Mouse (Mus musculus): ENCODE data around the gene Zfp658. TPM values are rescaled to one million over a fixed set of nuclear protein-coding genes. Genes with fewer than 3 reads are reported as not detected.

Gene Zfp658
- polyA plus RNA-seq, 1 experiment from 2014 or later, result 2.1 TPM

GRCm38 (mm10) chr7:43607743-43608287 lies 45.8 kb downstream of the Zfp658 start:
- DNase-seq (ENCODE audit: low spot score), result no peak
- WGBS, result 38% methylated on average over 5 of the region's 5 CpGs
- no peaks in the 10 kb centered on the region for H3K36me3 ChIP-seq
- H3K9me3 ChIP-seq, result no peaks in the 10 kb centered on the region
- H3K27me3 ChIP-seq (ENCODE audit: insufficient read depth, poor library complexity, severe bottlenecking), result 0 out of 2 replicates have a peak, but pooled peaks cover 7% of the 10 kb centered on the region
- no peak overlapping the region for H3K4me3 ChIP-seq
- no peak overlapping the region for H3K27ac ChIP-seq
- H3K4me1 ChIP-seq, result peaks cover 3% of the 10 kb centered on the region

- Histone ChIP-seq H3K9me3 (no peaks in the 10 kb centered on the region), H3K4me3 (no peak overlapping the region), H3K27me3 (ENCODE audit: insufficient read depth, poor library complexity, severe bottlenecking) (0 out of 2 replicates have a peak, but pooled peaks cover 7% of the 10 kb centered on the region), H3K27ac (no peak overlapping the region), H3K36me3 (no peaks in the 10 kb centered on the region), H3K4me1 (peaks cover 3% of the 10 kb centered on the region)
- no peak for DNase-seq (ENCODE audit: low spot score)
- WGBS, result 73% methylated on average over 7 of the region's 7 CpGs
Measured at GRCm38 (mm10) chr7:43608316-43608824, 46.3 kb downstream of the Zfp658 start.

GRCm38 (mm10) chr7:43613816-43614551 lies 51.9 kb downstream of the Zfp658 start:
- WGBS, result 86% methylated on average over 14 of the region's 14 CpGs
- no peak for DNase-seq (ENCODE audit: low spot score)
- H3K27me3 ChIP-seq (ENCODE audit: insufficient read depth, poor library complexity, severe bottlenecking), result no peaks in the 10 kb centered on the region
- no peaks in the 10 kb centered on the region for H3K36me3 ChIP-seq
- no peaks in the 10 kb centered on the region for H3K4me1 ChIP-seq
- H3K9me3 ChIP-seq, result no peaks in the 10 kb centered on the region
- no peak overlapping the region for H3K4me3 ChIP-seq
- no peak overlapping the region for H3K27ac ChIP-seq

GRCm38 (mm10) chr7:43622927-43623326 lies 60.9 kb downstream of the Zfp658 start:
- H3K9me3 ChIP-seq, result no peaks in the 10 kb centered on the region
- DNase-seq (ENCODE audit: low spot score), result no peak
- no peaks in the 10 kb centered on the region for H3K36me3 ChIP-seq
- H3K4me1 ChIP-seq, result 0 out of 2 replicates have a peak, but pooled peaks cover 4% of the 10 kb centered on the region
- H3K27me3 ChIP-seq (ENCODE audit: insufficient read depth, poor library complexity, severe bottlenecking), result no peaks in the 10 kb centered on the region
- no peak overlapping the region for H3K27ac ChIP-seq
- H3K4me3 ChIP-seq, result no peak overlapping the region
- WGBS, result 73% methylated on average over 7 of the region's 7 CpGs

- 0 out of 2 replicates have a peak, but pooled peaks cover 4% of the 10 kb centered on the region for H3K4me1 ChIP-seq
Measured at GRCm38 (mm10) chr7:43623819-43624218, 61.8 kb downstream of the Zfp658 start.

More at GRCm38 (mm10) chr7:43623819-43624218, 61.8 kb downstream of the Zfp658 start:
- H3K36me3 ChIP-seq, result no peaks in the 10 kb centered on the region
- no peak for DNase-seq (ENCODE audit: low spot score)
- H3K9me3 ChIP-seq, result no peaks in the 10 kb centered on the region
- no peak overlapping the region for H3K4me3 ChIP-seq
- WGBS, result 15% methylated on average over 10 of the region's 10 CpGs
- H3K27ac ChIP-seq, result no peak overlapping the region
- H3K27me3 ChIP-seq (ENCODE audit: insufficient read depth, poor library complexity, severe bottlenecking), result no peaks in the 10 kb centered on the region

Other genes starting within 250 kb of the Zfp658 start
- 9.1 and 9.5 TPM in 2 replicates for gene Zfp715, start 249.0 kb upstream of the Zfp658 start, polyA plus RNA-seq (2016; fragmentation: Nextera tagmentation; extraction: Ambion mirVana)
- 0.09 and 0.51 TPM in 2 replicates for gene Siglecf, start 210.9 kb upstream of the Zfp658 start, polyA plus RNA-seq (2016; fragmentation: Nextera tagmentation; extraction: Ambion mirVana)
- not detected in 2 replicates for gene Siglecg, start 154.1 kb upstream of the Zfp658 start, polyA plus RNA-seq (2016; fragmentation: Nextera tagmentation; extraction: Ambion mirVana)
- not detected in 2 replicates for gene Lim2, start 134.6 kb upstream of the Zfp658 start, polyA plus RNA-seq (2016; fragmentation: Nextera tagmentation; extraction: Ambion mirVana)
- not detected in 2 replicates for gene Nkg7, start 125.2 kb upstream of the Zfp658 start, polyA plus RNA-seq (2016; fragmentation: Nextera tagmentation; extraction: Ambion mirVana)
- not detected in 2 replicates for gene Cldnd2, start 121.5 kb upstream of the Zfp658 start, polyA plus RNA-seq (2016; fragmentation: Nextera tagmentation; extraction: Ambion mirVana)
- 505 and 580 TPM in 2 replicates for gene Etfb, start 118.2 kb upstream of the Zfp658 start, polyA plus RNA-seq (2016; fragmentation: Nextera tagmentation; extraction: Ambion mirVana)
- not detected in 2 replicates for gene Gm45233, start 118.1 kb upstream of the Zfp658 start, polyA plus RNA-seq (2016; fragmentation: Nextera tagmentation; extraction: Ambion mirVana)
- 1.4 and 1.5 TPM in 2 replicates for gene Vsig10l, start 99.1 kb upstream of the Zfp658 start, polyA plus RNA-seq (2016; fragmentation: Nextera tagmentation; extraction: Ambion mirVana)
- 0.20 TPM in 1 of 2 replicates, not detected in the other for gene Iglon5, start 72.2 kb upstream of the Zfp658 start, polyA plus RNA-seq (2016; fragmentation: Nextera tagmentation; extraction: Ambion mirVana)
- gene 4931406B18Rik, start 56.3 kb upstream of the Zfp658 start, polyA plus RNA-seq (2016; fragmentation: Nextera tagmentation; extraction: Ambion mirVana), result not detected in 2 replicates
- 0.34 and 0.37 TPM in 2 replicates for gene Cd33, start 17.8 kb upstream of the Zfp658 start, polyA plus RNA-seq (2016; fragmentation: Nextera tagmentation; extraction: Ambion mirVana)
- 9.7 and 10.0 TPM in 2 replicates for gene Zfp719, start 17.4 kb downstream of the Zfp658 start, polyA plus RNA-seq (2016; fragmentation: Nextera tagmentation; extraction: Ambion mirVana)
- 0.06 and 0.21 TPM in 2 replicates for gene Zfp819, start 44.9 kb downstream of the Zfp658 start, polyA plus RNA-seq (2016; fragmentation: Nextera tagmentation; extraction: Ambion mirVana)
- not detected in 2 replicates for gene Ceacam18, start 72.5 kb downstream of the Zfp658 start, polyA plus RNA-seq (2016; fragmentation: Nextera tagmentation; extraction: Ambion mirVana)
- 0.70 TPM in 1 of 2 replicates, not detected in the other for gene Siglece, start 97.9 kb downstream of the Zfp658 start, polyA plus RNA-seq (2016; fragmentation: Nextera tagmentation; extraction: Ambion mirVana)
- gene Ctu1, start 109.8 kb downstream of the Zfp658 start, polyA plus RNA-seq (2016; fragmentation: Nextera tagmentation; extraction: Ambion mirVana), result 9.0 and 12.0 TPM in 2 replicates
- gene Klk14, start 128.2 kb downstream of the Zfp658 start, polyA plus RNA-seq (2016; fragmentation: Nextera tagmentation; extraction: Ambion mirVana), result not detected in 2 replicates
- 0.67 and 0.78 TPM in 2 replicates for gene Klk13, start 150.3 kb downstream of the Zfp658 start, polyA plus RNA-seq (2016; fragmentation: Nextera tagmentation; extraction: Ambion mirVana)
- not detected in 2 replicates for gene Klk12, start 206.6 kb downstream of the Zfp658 start, polyA plus RNA-seq (2016; fragmentation: Nextera tagmentation; extraction: Ambion mirVana)
- not detected in 2 replicates for gene Klk11, start 212.3 kb downstream of the Zfp658 start, polyA plus RNA-seq (2016; fragmentation: Nextera tagmentation; extraction: Ambion mirVana)
- 0.20 and 0.28 TPM in 2 replicates for gene Klk10, start 218.8 kb downstream of the Zfp658 start, polyA plus RNA-seq (2016; fragmentation: Nextera tagmentation; extraction: Ambion mirVana)
- not detected in 2 replicates for gene Klk9, start 229.6 kb downstream of the Zfp658 start, polyA plus RNA-seq (2016; fragmentation: Nextera tagmentation; extraction: Ambion mirVana)
- 25.2 and 28.5 TPM in 2 replicates for gene Klk8, start 235.3 kb downstream of the Zfp658 start, polyA plus RNA-seq (2016; fragmentation: Nextera tagmentation; extraction: Ambion mirVana)
- gene Klk7, start 249.0 kb downstream of the Zfp658 start, polyA plus RNA-seq (2016; fragmentation: Nextera tagmentation; extraction: Ambion mirVana), result not detected in 2 replicates